Mouse (Mus musculus) neural tube, embryonic 12.5 days (tissue): ENCODE data around the gene Ubr4. TPM values are rescaled to one million over a fixed set of nuclear protein-coding genes. Genes with fewer than 3 reads are reported as not detected.

Experiments
- ATAC-seq: fragments of 200-750 bp; cut with Nextera tagmentation; 2 replicates; pipeline ENCODE4 v1.8.0; 2017; ENCODE audit warnings: low read depth, mild to moderate bottlenecking, moderate TSS enrichment, moderate library complexity; ENCODE audit not compliant: low FRiP score
- H3K27ac ChIP-seq: fragments of 300-500 bp; sonication (generic); 2 replicates; pipeline ENCODE4 v1.5.1; 2016
- H3K27me3 ChIP-seq: fragments of 300-500 bp; sonication (generic); replicated peaks from 2 replicates; pipeline ENCODE4 v1.6.1; 2016; ENCODE audit warnings: mild to moderate bottlenecking
- H3K36me3 ChIP-seq: fragments of 300-500 bp; sonication (generic); 2 replicates; pipeline ENCODE4 v1.6.1; 2016; ENCODE audit warnings: mild to moderate bottlenecking
- H3K4me1 ChIP-seq: fragments of 300-500 bp; sonication (generic); 2 replicates; pipeline ENCODE4 v1.6.1; 2016
- H3K4me2 ChIP-seq: fragments of 300-500 bp; sonication (generic); replicated peaks from 2 replicates; pipeline ENCODE4 v1.6.1; 2016; ENCODE audit warnings: mild to moderate bottlenecking
- H3K4me3 ChIP-seq: fragments of 300-500 bp; sonication (generic); 2 replicates; pipeline ENCODE4 v1.5.1; 2016
- H3K9ac ChIP-seq: fragments of 300-500 bp; sonication (generic); 2 replicates; pipeline ENCODE4 v1.6.1; 2016; ENCODE audit warnings: mild to moderate bottlenecking
- H3K9me3 ChIP-seq: fragments of 300-500 bp; sonication (generic); 2 replicates; pipeline ENCODE4 v1.6.1; 2016; ENCODE audit warnings: mild to moderate bottlenecking
- WGBS: fragments of 180-500 bp; shearing (Covaris S2); methylation state at CpG from one replicate; pipeline ENCODE4 v1.1.7; 2016; 5-methylcytosine and 5-hydroxymethylcytosine counted together
- polyA plus RNA-seq: library from polyadenylated mRNA; unstranded; fragments of >200 nt; fragmentation: Nextera tagmentation; extraction: Ambion mirVana; gene quantifications from 2 replicates; pipeline ENCODE4 v1.2.1, GENCODE M21; 2016

The Ubr4 gene
- polyA plus RNA-seq: 78.3 and 82.8 TPM in 2 replicates

DNA sequence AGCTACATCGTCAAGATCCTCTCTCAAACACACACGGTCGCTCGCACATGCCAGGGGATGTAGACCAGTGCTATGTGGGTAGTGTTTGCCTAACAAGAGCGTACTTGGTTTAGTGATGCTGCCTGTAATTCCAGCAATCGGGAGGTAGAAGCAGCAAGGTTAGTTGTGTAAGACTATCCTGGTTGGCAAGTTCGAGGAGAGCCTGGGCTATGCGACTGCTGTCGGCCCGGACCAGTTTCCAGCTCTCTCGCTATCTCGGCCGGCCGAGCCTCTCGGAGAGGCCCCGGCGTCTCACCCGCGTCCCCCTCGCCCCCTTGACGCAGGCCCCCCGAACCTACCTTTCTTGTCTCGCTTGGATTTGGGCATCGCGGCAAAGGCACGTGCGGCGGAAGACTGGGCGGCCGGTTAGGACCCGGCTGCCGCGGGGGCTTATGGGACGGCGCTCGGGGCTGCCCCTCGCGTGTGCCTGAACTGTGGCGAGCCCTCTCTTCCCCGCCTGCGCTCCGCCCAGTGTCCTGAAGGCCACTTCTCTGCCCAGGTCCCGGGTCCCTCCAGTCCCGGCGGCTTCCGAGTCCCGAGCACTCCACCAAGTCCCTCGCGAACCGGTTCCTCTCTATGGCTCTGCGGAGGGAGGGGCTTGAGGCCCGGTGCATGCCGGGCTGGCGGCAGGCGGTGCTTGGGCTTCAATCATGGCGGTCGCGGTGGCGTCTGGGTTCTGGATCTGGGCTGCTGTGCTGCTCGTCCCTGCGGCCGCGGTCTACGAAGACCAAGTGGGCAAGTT is at the start of gene Ubr4, which contains the start of the genes Mrto4 and Emc1:
TSS of gene Ubr4 (plus strand) at position 679 of the 781 bp plus-strand sequence.
TSS of gene Mrto4 (minus strand) at position 646 of the 781 bp plus-strand sequence.
TSS of gene Emc1 (plus strand) at position 657 of the 781 bp plus-strand sequence.
- under 1% methylated on average over 64 of the region's 64 CpGs for WGBS
- ATAC-seq: peak; percentile 95
- peak within 1 kb of the TSS; percentile 90 for H3K27ac ChIP-seq
- peak within 1 kb of the TSS; percentile 91 for H3K4me2 ChIP-seq
- peak within 1 kb of the TSS; percentile 88 for H3K4me3 ChIP-seq
- H3K4me1 ChIP-seq: peaks cover 21% of the 10 kb centered on the region
- H3K27me3 ChIP-seq: no peaks in the 10 kb centered on the region
- no peaks in the 10 kb centered on the region for H3K9me3 ChIP-seq
- peaks cover 53% of the 10 kb centered on the region for H3K36me3 ChIP-seq
- H3K9ac ChIP-seq: peak within 1 kb of the TSS; percentile 90

DNA sequence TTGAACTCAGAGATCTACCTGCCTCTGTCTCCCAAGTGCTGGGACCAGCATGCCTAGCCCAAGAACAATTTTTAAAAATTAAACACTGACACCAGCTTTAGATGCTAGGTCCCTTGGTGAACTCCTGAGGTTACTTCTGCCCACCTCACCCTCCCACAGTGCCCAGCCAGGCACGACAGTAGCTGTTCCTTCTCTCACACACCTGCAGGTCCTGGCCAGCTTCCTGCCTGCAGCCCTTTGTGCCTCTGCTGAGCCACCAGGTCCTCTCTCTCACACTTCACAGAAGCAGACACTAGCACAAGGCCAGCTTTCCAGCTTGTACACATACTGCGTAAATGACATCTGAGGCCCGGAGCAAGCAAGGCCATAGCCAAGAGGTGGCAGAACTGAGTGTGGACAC is 46.9 kb upstream of the Ubr4 start:
- Histone ChIP-seq H3K9me3 (no peaks in the 10 kb centered on the region), H3K27me3 (no peaks in the 10 kb centered on the region), H3K9ac (no peak overlapping the region), H3K4me3 (no peak overlapping the region), H3K27ac (no peak overlapping the region), H3K4me1 (peaks cover 9% of the 10 kb centered on the region), H3K36me3 (peaks cover 35% of the 10 kb centered on the region), H3K4me2 (no peak overlapping the region)
- 95% methylated on average over 3 of the region's 3 CpGs for WGBS
- no peak for ATAC-seq

DNA sequence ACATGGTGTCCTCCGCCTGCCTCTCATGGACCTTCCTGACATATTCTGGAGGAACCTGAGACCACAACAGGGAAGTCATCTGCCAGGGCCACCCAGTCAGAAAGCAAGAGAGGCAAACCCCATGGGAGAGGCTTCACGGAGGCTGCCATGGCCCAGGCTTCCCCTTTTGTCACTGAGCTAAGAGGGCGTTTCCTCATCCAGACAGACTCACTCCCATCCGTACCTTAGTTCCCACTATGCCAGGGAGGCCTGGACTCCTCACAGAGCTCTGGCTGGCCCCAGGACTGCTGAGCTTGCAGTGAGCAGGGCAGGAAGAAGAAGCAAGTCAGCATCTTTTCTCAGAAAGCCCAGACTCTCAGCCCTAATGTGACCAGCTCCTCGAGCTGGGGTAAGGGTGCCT is 44.5 kb upstream of the Ubr4 start:
- Histone ChIP-seq H3K9me3 (no peaks in the 10 kb centered on the region), H3K9ac (no peak overlapping the region), H3K4me2 (no peak overlapping the region), H3K36me3 (peaks cover 15% of the 10 kb centered on the region), H3K27me3 (no peaks in the 10 kb centered on the region), H3K4me3 (no peak overlapping the region), H3K4me1 (peaks cover 20% of the 10 kb centered on the region), H3K27ac (no peak overlapping the region)
- 89% methylated on average over 5 of the region's 5 CpGs for WGBS
- ATAC-seq: no peak

DNA sequence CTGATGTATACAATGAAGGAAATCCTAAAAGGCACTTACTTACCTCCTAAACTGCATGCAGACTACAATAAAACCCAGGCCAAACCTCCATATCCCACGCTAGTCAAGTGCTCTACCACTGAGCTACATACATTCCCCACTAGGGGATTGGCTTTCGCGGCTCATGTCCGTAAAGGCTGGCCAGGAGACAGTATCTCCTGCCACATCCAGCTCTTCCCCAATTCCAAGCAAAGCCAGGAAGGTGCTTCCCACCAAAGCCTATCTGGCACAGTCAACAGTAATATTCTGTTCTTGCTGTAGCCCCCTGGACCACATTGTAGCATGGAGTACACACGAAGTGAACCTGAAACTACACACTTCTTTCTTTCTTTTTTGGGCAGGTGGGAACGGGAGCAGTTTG is 42.8 kb upstream of the Ubr4 start:
- H3K9ac ChIP-seq: peak overlapping the region; percentile 90
- H3K27ac ChIP-seq: no peak overlapping the region
- H3K9me3 ChIP-seq: no peaks in the 10 kb centered on the region
- peak overlapping the region; percentile 90 for H3K4me3 ChIP-seq
- H3K36me3 ChIP-seq: peaks cover 18% of the 10 kb centered on the region
- no peak for ATAC-seq
- 20% methylated on average over 6 of the region's 6 CpGs for WGBS
- H3K4me1 ChIP-seq: peaks cover 20% of the 10 kb centered on the region
- H3K27me3 ChIP-seq: no peaks in the 10 kb centered on the region
- peak overlapping the region; percentile 99 for H3K4me2 ChIP-seq

DNA sequence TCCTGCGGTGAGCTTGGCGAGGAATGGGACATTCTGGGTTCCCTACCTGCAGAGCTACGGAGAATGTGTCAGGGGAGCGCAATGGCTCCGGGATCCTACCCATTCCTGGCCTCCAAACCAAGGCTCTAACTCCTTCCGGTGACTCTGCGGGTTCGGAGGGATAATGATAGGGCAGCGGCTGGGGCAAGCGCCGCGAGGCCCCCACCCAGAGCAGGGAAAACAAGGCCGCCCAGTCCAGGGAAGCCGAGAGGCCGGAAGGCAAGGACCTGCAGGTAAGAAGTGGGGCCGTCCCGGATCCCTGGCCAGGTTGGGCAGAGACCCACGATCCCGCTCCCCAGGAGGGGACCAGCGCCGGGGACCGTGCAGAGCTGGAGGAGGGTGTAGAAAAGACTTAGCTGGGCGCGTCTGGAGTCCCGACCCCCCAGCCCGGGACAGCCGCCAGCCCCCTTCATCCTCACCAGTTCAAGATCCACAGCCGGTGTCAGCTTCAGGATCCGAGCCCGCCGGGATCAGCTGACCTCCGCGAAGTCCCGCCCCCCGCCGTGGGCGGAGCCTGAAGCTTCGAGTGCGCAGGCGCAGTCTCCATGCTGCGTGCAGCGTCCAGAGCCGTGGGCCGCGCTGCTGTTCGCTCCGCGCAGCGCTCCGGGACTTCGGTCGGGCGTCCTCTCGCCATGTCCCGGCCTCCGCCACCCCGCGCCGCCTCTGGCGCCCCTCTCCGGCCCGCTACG is 42.1 kb upstream of the Ubr4 start, which contains the start of the genes Pqlc2 and Akr7a5:
TSS of gene Pqlc2 (minus strand) at position 538 of the 728 bp plus-strand sequence.
TSS of gene Akr7a5 (plus strand) at position 574 of the 728 bp plus-strand sequence.
- WGBS: under 1% methylated on average over 62 of the region's 63 CpGs
- Histone ChIP-seq H3K9ac (peak within 1 kb of the TSS; percentile 90), H3K9me3 (no peaks in the 10 kb centered on the region), H3K4me1 (peaks cover 20% of the 10 kb centered on the region), H3K36me3 (peaks cover 19% of the 10 kb centered on the region), H3K4me2 (peak within 1 kb of the TSS; percentile 99), H3K27me3 (no peaks in the 10 kb centered on the region), H3K4me3 (peak within 1 kb of the TSS; percentile 90), H3K27ac (peak within 1 kb of the TSS; percentile 42; the same call in 1 of the 2 replicates)
- peak; percentile 85 for ATAC-seq

DNA sequence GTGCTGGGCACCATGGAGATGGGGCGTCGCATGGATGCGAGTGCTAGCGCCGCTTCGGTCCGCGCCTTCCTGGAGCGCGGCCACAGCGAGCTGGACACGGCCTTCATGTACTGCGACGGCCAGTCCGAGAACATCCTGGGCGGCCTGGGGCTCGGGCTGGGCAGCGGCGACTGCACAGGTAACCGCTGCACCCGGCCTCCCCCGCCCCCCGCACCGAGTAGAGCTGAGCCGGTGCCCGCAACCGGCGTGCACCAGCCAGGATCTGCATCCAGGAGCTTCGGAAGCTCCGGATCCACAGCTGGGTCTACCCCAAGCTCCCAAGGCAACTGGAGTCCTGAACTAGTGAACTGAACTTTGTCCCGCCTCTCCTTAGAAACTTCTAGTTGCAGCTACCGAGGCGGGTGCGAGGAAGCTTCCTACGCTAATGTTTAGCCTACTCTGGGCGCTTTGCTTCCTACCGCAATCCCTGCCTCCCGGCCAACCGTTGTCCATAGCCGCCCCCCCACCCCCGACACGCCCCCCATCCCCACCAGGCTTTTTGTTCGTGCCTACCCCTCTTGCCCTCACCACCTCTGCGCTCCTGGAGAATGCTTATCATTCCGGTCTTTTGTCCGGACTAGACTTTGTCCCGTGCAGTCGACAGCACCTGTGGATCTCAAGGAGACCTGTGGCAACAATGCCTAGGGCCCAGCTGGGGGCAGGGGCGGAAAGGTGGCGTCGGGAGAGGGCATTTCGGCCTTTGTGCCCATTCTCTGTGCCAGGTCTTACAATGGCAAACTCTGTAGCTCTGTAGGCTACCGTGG is 41.3 kb upstream of the Ubr4 start:
- under 1% methylated on average over 53 of the region's 53 CpGs for WGBS
- H3K9ac ChIP-seq: peak overlapping the region; percentile 90
- no peaks in the 10 kb centered on the region for H3K9me3 ChIP-seq
- H3K27me3 ChIP-seq: no peaks in the 10 kb centered on the region
- H3K4me2 ChIP-seq: peak overlapping the region; percentile 99
- peak; percentile 26 for ATAC-seq
- H3K27ac ChIP-seq: peak overlapping the region; percentile 42; the same call in 1 of the 2 replicates
- H3K36me3 ChIP-seq: peaks cover 21% of the 10 kb centered on the region
- peaks cover 20% of the 10 kb centered on the region for H3K4me1 ChIP-seq
- peak overlapping the region; percentile 90 for H3K4me3 ChIP-seq

DNA sequence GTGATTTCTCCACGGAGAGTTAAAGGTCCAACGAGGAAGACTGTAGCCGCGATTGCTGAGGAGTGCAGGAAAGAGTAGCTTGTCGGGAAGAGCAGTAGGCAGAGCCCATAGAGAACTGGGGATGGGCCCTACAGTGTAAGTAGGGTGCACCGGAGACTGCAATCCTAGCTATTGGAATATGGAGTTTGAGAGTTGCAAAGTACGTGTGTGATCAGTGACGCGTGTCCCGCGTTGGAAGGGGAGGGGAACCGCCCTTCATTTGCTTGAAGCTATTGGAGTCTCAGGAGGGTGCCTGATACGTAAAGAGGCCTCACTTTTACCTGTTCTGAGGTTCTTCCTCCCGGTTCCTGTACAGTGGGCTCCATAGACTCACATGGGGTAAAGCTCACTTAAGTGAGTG is 40.7 kb upstream of the Ubr4 start:
- WGBS: 27% methylated on average over 14 of the region's 14 CpGs
- no peak for ATAC-seq
- Histone ChIP-seq H3K36me3 (peaks cover 16% of the 10 kb centered on the region; the same call in 1 of the 2 replicates), H3K9me3 (no peaks in the 10 kb centered on the region), H3K9ac (peak overlapping the region; percentile 90), H3K4me3 (peak overlapping the region; percentile 90), H3K4me1 (peaks cover 20% of the 10 kb centered on the region), H3K4me2 (peak overlapping the region; percentile 99), H3K27me3 (no peaks in the 10 kb centered on the region), H3K27ac (no peak overlapping the region)

DNA sequence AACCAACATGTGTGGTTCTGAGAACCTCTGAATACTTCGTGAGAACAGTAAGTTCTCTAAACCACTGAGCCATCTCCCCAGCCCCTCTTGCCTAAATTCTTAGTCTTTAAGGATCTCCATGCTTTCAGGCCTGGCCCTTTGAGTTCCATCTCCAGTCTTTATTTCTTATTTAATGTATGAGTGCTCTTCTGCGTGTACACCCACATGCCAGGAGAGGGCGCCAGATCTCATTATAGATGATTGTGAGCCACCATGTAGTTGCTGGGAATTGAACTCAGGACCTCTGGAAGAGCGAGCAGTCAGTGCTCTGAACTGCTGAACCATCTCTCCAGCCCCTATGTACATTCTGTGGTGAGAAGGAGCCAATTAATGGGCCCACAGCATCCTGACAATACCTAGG is 39.8 kb upstream of the Ubr4 start:
- Histone ChIP-seq H3K4me2 (no peak overlapping the region), H3K4me1 (peaks cover 20% of the 10 kb centered on the region), H3K36me3 (peaks cover 22% of the 10 kb centered on the region), H3K4me3 (no peak overlapping the region), H3K9ac (no peak overlapping the region), H3K9me3 (no peaks in the 10 kb centered on the region), H3K27me3 (no peaks in the 10 kb centered on the region), H3K27ac (no peak overlapping the region)
- ATAC-seq: no peak
- WGBS: 66% methylated on average over 4 of the region's 4 CpGs

DNA sequence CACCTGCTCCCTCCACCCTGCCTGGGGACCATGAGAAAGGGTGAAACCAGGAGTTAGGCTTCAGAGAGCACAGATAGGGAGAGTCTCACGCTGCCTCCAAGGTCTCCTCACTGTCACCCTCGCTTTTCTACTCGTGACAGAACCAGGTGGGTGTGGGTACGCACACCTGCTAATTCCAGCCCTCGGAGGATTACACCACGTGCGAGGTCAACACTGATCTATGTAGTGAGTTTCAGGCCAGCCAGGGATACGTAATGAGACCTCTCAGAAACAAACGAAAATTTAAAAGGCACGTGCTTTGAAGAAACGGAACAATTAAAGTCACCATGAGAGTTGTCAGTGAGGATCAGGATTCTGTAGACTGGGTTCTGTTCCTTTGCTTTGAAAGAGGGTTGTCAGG is 34.0 kb upstream of the Ubr4 start:
- Histone ChIP-seq H3K4me3 (no peak overlapping the region), H3K9ac (no peak overlapping the region), H3K4me1 (no peaks in the 10 kb centered on the region), H3K36me3 (peaks cover 34% of the 10 kb centered on the region), H3K9me3 (no peaks in the 10 kb centered on the region), H3K27ac (no peak overlapping the region), H3K27me3 (no peaks in the 10 kb centered on the region), H3K4me2 (no peak overlapping the region)
- WGBS: 94% methylated on average over 11 of the region's 11 CpGs
- no peak for ATAC-seq

DNA sequence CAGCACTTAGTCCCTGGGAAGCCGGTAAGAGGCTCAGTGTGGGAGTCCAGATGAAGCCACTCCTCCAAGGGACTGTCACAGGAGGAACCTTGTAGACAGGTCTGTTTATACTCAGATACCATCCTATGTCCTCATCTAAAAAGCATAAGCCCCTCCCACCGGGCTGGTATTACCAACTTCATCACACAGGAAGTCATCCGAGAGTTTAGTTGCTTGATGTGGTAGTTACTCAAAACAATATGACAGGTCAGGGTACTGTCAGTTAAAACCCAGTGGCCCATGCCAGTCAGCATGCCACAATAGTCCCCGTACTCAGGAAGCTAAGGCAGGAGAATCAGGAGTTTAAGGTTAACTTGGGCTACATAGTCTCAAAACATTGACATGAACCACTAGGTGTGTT is 32.7 kb upstream of the Ubr4 start:
- 94% methylated on average over 4 of the region's 4 CpGs for WGBS
- Histone ChIP-seq H3K9me3 (no peaks in the 10 kb centered on the region), H3K36me3 (peaks cover 28% of the 10 kb centered on the region), H3K9ac (no peak overlapping the region), H3K27ac (no peak overlapping the region), H3K27me3 (no peaks in the 10 kb centered on the region), H3K4me2 (no peak overlapping the region), H3K4me1 (no peaks in the 10 kb centered on the region), H3K4me3 (no peak overlapping the region)
- no peak for ATAC-seq

DNA sequence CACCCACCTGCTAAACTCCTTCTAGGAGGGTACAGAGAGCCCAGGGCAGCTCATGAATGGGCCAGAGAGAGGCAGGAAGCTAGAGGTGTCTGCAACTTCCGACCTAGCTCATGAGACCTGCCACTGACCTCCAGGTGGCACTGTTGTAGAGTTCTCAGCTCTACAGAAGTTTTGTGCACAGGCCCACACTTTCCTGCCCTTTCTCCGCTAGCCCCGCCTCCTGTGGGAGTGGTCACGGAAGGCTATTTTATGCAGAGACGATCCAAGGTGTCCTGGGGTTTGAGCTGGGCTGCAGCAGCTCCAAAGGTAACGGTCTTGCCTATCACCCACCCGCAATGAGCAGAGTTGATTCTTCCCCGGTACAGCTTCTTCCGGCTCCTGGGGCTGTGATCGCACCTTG is 21.8 kb upstream of the Ubr4 start:
- peak overlapping the region; percentile 48 for H3K4me2 ChIP-seq
- WGBS: 7% methylated on average over 10 of the region's 10 CpGs
- no peaks in the 10 kb centered on the region for H3K27me3 ChIP-seq
- no peaks in the 10 kb centered on the region for H3K4me1 ChIP-seq
- no peaks in the 10 kb centered on the region for H3K9me3 ChIP-seq
- H3K36me3 ChIP-seq: no peaks in the 10 kb centered on the region
- no peak overlapping the region for H3K9ac ChIP-seq
- ATAC-seq: no peak
- no peak overlapping the region for H3K27ac ChIP-seq
- no peak overlapping the region for H3K4me3 ChIP-seq
